Mouse (Mus musculus): Measurements from ENCODE around the gene Lmnb2.

- TF ChIP-seq CTCF (IDR thresholded peaks at IDR 0.05; ENCODE audit: extremely low read depth, insufficient read depth, low read length) (no peak), POLR2A (IDR thresholded peaks at IDR 0.05; ENCODE audit: extremely low read depth, insufficient read depth, low read length) (no peak)
These were observed 18.3 kb downstream of the Lmnb2 start for GRCm38 (mm10) chr10:80899591-80900317.
